Mouse (Mus musculus) kidney, adult 2 months (tissue): ENCODE measurements at regions not wholly inside any gene's neighbourhood (a gene's known extent, or its start where the extent isn't known, plus 50 kb on each side); places are given as distances from the start of the nearest gene placed in this dataset.

ENCODE experiments used
- CTCF ChIP-seq: fragments of 200-500 bp; conservative IDR thresholded peaks from 2 replicates; pipeline ENCODE4 v1.5.1; 2011; ENCODE audit warnings: low read depth, mild to moderate bottlenecking, control low read depth, low read length, moderate library complexity, mixed read lengths; ENCODE audit not compliant: insufficient read depth, insufficient read length
- POLR2A ChIP-seq: fragments of 200-500 bp; IDR thresholded peaks from one replicate; pipeline ENCODE4 v1.6.1; 2011; ENCODE audit warnings: low read depth, low read length, control low read depth

- TF ChIP-seq CTCF (no peak), POLR2A (no peak)
Measured at GRCm38 (mm10) chr6:140353610-140354009, 70.2 kb upstream of the Plekha5 start.
